Mouse (Mus musculus): ENCODE measurements at regions not wholly inside any gene's neighbourhood (a gene's known extent, or its start where the extent isn't known, plus 50 kb on each side); places are given as distances from the start of the nearest gene placed in this dataset.

DNA sequence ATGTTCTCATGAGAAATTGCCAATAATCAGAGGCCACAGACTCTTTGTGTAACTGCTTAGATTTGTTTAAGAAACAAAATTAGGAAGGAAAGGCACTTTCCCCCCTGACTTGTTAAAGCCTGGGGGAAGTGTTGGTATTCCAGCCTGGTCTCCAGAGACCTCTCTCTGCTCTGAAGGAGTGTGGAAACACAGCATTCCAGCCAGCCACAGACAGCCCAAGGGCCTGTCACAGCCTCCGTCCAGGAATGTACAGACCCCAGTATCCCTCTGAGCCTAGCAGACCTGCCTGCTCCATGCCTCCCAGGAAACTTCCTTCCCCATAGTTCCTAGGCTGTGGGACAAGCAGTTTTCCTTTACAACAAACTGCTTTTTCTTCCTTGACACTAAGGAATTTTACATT, 128.0 kb downstream of the Rybp start:
- Histone ChIP-seq H3K27ac (ENCODE audit: low read length) (0 out of 2 replicates have a peak overlapping the region, but pooled peaks have one; percentile 23), H3K4me1 (replicated peaks; ENCODE audit: control insufficient read depth, insufficient read depth, low read length) (peaks cover 36% of the 10 kb centered on the region), H3K9me3 (ENCODE audit: control insufficient read depth, low read length) (no peaks in the 10 kb centered on the region), H3K36me3 (ENCODE audit: control insufficient read depth, insufficient read depth, low read length) (no peaks in the 10 kb centered on the region), H3K27me3 (ENCODE audit: control insufficient read depth, insufficient read depth, low read depth, low read length) (no peaks in the 10 kb centered on the region; the same call in 1 of the 2 replicates), H3K9ac (ENCODE audit: low read length) (no peak overlapping the region), H3K4me3 (ENCODE audit: low read length) (no peak overlapping the region), H3K4me2 (ENCODE audit: low read depth, low read length) (no peak overlapping the region)
- no peak for ATAC-seq (ENCODE audit: low read depth)
- WGBS, result 25% methylated on average over 1 of the region's 1 CpGs

DNA sequence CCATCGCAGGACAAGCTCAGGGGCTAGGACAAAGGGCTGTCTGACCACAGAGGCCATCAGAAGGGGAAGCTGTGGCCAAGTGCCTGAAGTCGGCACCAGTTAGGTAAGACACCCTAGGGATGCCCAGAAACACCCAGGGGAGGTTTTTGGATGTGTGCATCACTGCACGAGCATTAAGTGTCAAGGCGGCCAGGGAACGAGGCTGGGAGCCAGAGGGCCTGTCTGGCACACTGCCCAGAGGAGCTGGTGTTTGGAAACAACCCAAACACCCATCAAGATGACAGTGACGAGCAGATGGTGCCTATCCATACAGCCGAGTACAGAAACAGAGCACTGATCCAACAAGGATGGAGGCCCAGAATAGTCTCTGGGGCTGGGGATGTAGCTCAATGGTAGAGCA, 130.0 kb downstream of the Rybp start:
- Histone ChIP-seq H3K27me3 (ENCODE audit: control insufficient read depth, insufficient read depth, low read depth, low read length) (no peaks in the 10 kb centered on the region), H3K4me2 (ENCODE audit: low read depth, low read length) (no peak overlapping the region), H3K9ac (ENCODE audit: low read length) (no peak overlapping the region), H3K4me3 (ENCODE audit: low read length) (no peak overlapping the region), H3K9me3 (ENCODE audit: control insufficient read depth, low read length) (no peaks in the 10 kb centered on the region), H3K27ac (ENCODE audit: low read length) (no peak overlapping the region), H3K4me1 (replicated peaks; ENCODE audit: control insufficient read depth, insufficient read depth, low read length) (peaks cover 22% of the 10 kb centered on the region), H3K36me3 (ENCODE audit: control insufficient read depth, insufficient read depth, low read length) (no peaks in the 10 kb centered on the region)
- ATAC-seq (ENCODE audit: low read depth), result peak; percentile 72
- WGBS, result 28% methylated on average over 7 of the region's 7 CpGs

DNA sequence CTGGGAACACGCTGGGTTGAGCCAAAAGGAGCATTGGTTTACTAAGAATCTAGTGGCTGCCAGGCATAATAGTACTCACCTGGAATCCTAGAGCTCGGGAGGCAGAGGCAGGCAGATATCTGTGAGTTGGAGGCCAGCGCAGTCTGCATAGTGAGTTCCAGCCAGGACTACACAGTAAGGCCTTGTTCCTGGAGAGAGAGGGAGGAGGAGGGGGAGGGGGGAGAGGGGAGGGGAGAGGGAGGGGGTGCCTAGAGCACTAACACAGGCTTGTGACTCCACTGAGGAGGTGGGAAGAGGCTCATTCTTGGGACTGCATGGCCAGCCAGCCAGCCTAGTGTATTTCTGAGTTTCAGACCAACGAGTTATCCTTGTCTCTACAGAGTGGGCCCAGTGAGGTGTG, 131.1 kb downstream of the Rybp start:
- Histone ChIP-seq H3K4me3 (ENCODE audit: low read length) (no peak overlapping the region), H3K36me3 (ENCODE audit: control insufficient read depth, insufficient read depth, low read length) (no peaks in the 10 kb centered on the region), H3K4me1 (replicated peaks; ENCODE audit: control insufficient read depth, insufficient read depth, low read length) (peaks cover 22% of the 10 kb centered on the region), H3K9ac (ENCODE audit: low read length) (no peak overlapping the region), H3K4me2 (ENCODE audit: low read depth, low read length) (no peak overlapping the region), H3K27me3 (ENCODE audit: control insufficient read depth, insufficient read depth, low read depth, low read length) (no peaks in the 10 kb centered on the region), H3K9me3 (ENCODE audit: control insufficient read depth, low read length) (no peaks in the 10 kb centered on the region), H3K27ac (ENCODE audit: low read length) (peak overlapping the region; percentile 10; the same call in 1 of the 2 replicates)
- WGBS, result 68% methylated on average over 4 of the region's 4 CpGs
- no peak; the same call in 1 of the 2 replicates for ATAC-seq (ENCODE audit: low read depth)

DNA sequence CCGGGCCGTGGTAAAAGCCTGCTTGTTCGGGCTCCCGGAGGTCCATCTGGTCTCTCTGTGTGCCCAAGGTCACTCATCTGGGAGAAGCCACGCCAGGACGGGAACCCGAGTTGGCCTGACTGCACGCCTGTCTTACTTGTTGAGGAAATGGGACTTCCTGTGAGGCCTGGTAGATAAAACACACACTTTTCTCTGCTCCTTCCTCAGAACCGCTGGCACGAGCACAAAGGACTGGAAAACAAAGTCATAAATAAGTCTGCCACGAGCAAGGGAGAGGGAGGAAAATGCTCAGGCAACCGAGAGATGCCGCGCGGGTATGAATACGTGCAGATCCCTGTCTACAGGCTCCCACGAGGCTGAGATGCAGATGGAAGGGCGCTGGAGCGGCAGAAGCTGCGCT, 131.6 kb downstream of the Rybp start:
- 31% methylated on average over 20 of the region's 20 CpGs for WGBS
- H3K4me3 ChIP-seq (ENCODE audit: low read length), result no peak overlapping the region
- peaks cover 22% of the 10 kb centered on the region for H3K4me1 ChIP-seq (replicated peaks; ENCODE audit: control insufficient read depth, insufficient read depth, low read length)
- H3K27ac ChIP-seq (ENCODE audit: low read length), result peak overlapping the region; percentile 70; the same call in 1 of the 2 replicates
- H3K27me3 ChIP-seq (ENCODE audit: control insufficient read depth, insufficient read depth, low read depth, low read length), result no peaks in the 10 kb centered on the region
- H3K36me3 ChIP-seq (ENCODE audit: control insufficient read depth, insufficient read depth, low read length), result no peaks in the 10 kb centered on the region
- peak; percentile 73 for ATAC-seq (ENCODE audit: low read depth)
- no peak overlapping the region for H3K9ac ChIP-seq (ENCODE audit: low read length)
- no peaks in the 10 kb centered on the region for H3K9me3 ChIP-seq (ENCODE audit: control insufficient read depth, low read length)
- no peak overlapping the region for H3K4me2 ChIP-seq (ENCODE audit: low read depth, low read length)

DNA sequence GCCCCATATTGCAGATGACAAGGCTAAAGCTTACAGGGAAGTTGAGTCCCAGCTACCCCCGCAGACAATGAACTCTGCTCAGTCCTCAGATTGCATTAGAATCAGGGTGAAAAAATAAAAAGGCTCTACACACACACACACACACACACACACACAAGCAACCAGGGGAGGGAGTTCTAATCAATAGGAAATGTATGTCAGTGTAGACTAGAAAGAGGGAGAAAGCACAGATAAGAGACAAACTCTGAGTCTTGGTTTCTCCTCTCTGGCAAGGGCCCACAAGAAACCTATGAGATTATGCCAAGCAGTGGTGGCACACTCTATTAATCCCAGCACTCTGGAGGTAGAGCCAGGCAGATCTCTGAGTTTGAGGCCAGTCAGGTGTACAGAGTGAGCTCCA, 135.8 kb downstream of the Rybp start:
- Histone ChIP-seq H3K36me3 (ENCODE audit: control insufficient read depth, insufficient read depth, low read length) (no peaks in the 10 kb centered on the region), H3K4me1 (replicated peaks; ENCODE audit: control insufficient read depth, insufficient read depth, low read length) (peaks cover 12% of the 10 kb centered on the region), H3K9me3 (ENCODE audit: control insufficient read depth, low read length) (no peaks in the 10 kb centered on the region), H3K9ac (ENCODE audit: low read length) (no peak overlapping the region), H3K27me3 (ENCODE audit: control insufficient read depth, insufficient read depth, low read depth, low read length) (no peaks in the 10 kb centered on the region), H3K27ac (ENCODE audit: low read length) (no peak overlapping the region), H3K4me3 (ENCODE audit: low read length) (no peak overlapping the region), H3K4me2 (ENCODE audit: low read depth, low read length) (no peak overlapping the region)
- ATAC-seq (ENCODE audit: low read depth), result no peak
- 81% methylated on average over 1 of the region's 1 CpGs for WGBS

DNA sequence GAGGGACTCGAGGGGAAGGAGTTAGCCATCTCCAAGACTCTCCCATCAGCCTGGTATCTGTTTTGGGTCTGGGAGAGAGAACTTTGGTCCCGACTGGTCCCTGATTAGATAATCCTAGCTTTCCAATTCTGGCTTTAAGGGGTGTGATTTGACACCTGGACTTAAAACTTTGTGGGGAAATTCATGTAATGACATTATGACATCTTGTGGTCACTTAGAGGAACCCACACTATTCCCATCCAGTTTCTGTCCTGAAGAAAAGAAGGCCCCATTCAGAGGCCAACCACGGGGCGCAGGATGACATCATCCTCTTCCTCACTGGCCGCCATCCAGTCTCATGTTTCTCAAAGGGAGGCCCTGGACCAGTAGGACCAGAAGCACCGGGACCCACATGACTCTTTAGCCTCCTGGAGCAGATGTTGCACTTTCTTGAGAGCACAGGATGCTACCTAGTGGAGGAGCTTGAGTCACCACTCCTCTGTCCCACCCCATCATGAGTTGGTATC, 136.5 kb downstream of the Rybp start:
- no peak overlapping the region for H3K9ac ChIP-seq (ENCODE audit: low read length)
- WGBS, result 45% methylated on average over 6 of the region's 6 CpGs
- H3K4me3 ChIP-seq (ENCODE audit: low read length), result no peak overlapping the region
- H3K9me3 ChIP-seq (ENCODE audit: control insufficient read depth, low read length), result no peaks in the 10 kb centered on the region
- no peak overlapping the region for H3K4me2 ChIP-seq (ENCODE audit: low read depth, low read length)
- no peak for ATAC-seq (ENCODE audit: low read depth)
- H3K4me1 ChIP-seq (replicated peaks; ENCODE audit: control insufficient read depth, insufficient read depth, low read length), result peaks cover 14% of the 10 kb centered on the region
- no peaks in the 10 kb centered on the region for H3K27me3 ChIP-seq (ENCODE audit: control insufficient read depth, insufficient read depth, low read depth, low read length)
- no peak overlapping the region for H3K27ac ChIP-seq (ENCODE audit: low read length)
- H3K36me3 ChIP-seq (ENCODE audit: control insufficient read depth, insufficient read depth, low read length), result no peaks in the 10 kb centered on the region

DNA sequence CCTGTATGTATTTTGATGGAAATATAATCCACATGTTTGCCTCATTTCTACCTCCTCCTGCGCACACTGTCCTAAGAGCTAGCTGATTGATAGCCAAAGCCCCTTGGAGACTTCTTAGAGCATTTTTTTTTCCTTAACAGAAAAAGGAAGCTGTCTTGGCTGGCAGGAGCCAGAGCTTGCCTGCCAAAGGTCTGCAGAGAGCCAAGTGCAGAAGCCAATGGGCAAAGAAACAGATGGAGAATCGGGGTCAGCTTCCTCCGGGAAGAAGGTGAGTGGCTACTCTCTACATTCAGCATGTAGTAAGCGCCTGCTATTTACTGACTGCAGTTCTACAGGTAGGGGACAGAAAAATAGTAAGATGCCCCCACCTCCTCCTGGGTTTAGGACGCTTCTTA, 137.8 kb downstream of the Rybp start:
- Histone ChIP-seq H3K9me3 (ENCODE audit: control insufficient read depth, low read length) (no peaks in the 10 kb centered on the region), H3K27ac (ENCODE audit: low read length) (no peak overlapping the region), H3K9ac (ENCODE audit: low read length) (no peak overlapping the region), H3K4me2 (ENCODE audit: low read depth, low read length) (no peak overlapping the region), H3K36me3 (ENCODE audit: control insufficient read depth, insufficient read depth, low read length) (no peaks in the 10 kb centered on the region), H3K27me3 (ENCODE audit: control insufficient read depth, insufficient read depth, low read depth, low read length) (no peaks in the 10 kb centered on the region), H3K4me1 (replicated peaks; ENCODE audit: control insufficient read depth, insufficient read depth, low read length) (peaks cover 14% of the 10 kb centered on the region), H3K4me3 (ENCODE audit: low read length) (no peak overlapping the region)
- WGBS, result 69% methylated on average over 5 of the region's 5 CpGs
- no peak for ATAC-seq (ENCODE audit: low read depth)

DNA sequence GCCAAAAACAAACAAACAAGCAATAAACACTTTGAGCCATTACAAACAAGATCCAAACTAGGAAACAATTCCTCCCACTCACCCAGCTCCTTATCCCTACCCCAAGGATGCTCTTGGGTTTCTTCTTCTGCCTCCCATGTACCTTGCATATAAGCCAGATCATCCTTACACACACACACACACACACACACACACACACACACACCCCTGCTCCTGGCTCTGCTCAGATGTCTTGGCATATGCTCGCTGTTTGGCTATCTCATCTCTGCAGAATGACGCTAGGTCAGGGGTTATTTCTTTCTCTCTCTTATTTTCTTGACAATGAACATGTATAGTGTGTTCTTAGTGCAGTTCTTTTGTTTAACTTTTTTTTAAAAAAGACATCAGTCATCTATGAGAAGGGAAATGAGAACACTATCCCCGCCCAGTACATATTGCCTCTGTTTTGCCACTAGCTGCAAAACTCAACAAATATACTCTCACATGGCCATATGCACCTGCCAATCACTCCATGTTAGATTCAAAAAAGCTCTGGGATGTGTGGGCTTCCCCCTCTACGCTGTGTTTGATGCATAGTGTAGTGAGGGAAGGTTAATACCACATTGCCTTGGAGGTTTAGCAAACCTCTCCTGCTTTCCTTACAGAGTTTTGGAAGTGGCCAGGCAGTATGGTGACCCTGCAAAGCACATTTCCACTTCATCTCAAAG, 138.4 kb downstream of the Rybp start:
- H3K4me1 ChIP-seq (replicated peaks; ENCODE audit: control insufficient read depth, insufficient read depth, low read length), result peaks cover 19% of the 10 kb centered on the region
- H3K36me3 ChIP-seq (ENCODE audit: control insufficient read depth, insufficient read depth, low read length), result no peaks in the 10 kb centered on the region
- no peaks in the 10 kb centered on the region for H3K27me3 ChIP-seq (ENCODE audit: control insufficient read depth, insufficient read depth, low read depth, low read length)
- WGBS, result 66% methylated on average over 4 of the region's 4 CpGs
- no peak overlapping the region for H3K9ac ChIP-seq (ENCODE audit: low read length)
- H3K27ac ChIP-seq (ENCODE audit: low read length), result no peak overlapping the region
- H3K4me2 ChIP-seq (ENCODE audit: low read depth, low read length), result no peak overlapping the region
- no peak overlapping the region for H3K4me3 ChIP-seq (ENCODE audit: low read length)
- H3K9me3 ChIP-seq (ENCODE audit: control insufficient read depth, low read length), result no peaks in the 10 kb centered on the region
- 0 out of 2 replicates have a peak, but pooled peaks have one; percentile 5 for ATAC-seq (ENCODE audit: low read depth)

DNA sequence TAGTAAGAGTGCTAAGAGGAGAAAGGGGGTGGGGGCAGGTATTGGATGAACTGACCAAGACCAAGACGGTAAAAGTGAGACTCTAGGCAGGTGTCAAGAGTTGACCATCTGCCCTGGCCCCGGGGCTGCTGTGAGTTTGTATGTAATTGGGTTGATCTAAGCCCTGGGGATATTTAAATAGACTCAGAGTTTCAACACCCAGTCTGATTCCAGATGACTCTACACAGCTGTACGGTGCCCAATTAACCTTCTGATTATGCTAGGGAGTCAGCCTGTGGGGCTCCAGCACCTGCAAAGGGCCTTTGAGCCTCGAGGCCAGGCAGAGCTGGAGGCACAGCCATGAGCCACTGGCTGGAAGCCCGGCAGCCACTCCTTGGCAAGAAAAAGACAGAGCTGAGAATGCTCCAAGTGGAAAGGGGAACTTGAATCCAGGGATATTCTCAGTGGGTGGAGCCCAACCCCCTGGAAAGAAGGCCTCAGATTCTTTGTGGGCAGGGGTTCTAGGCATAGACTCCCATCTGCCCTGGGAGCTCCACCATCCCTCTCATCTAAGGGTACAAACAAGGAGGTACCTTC, 140.8 kb downstream of the Rybp start:
- H3K36me3 ChIP-seq (ENCODE audit: control insufficient read depth, insufficient read depth, low read length), result no peaks in the 10 kb centered on the region
- 0 out of 2 replicates have a peak, but pooled peaks have one; percentile 34 for ATAC-seq (ENCODE audit: low read depth)
- no peak overlapping the region for H3K27ac ChIP-seq (ENCODE audit: low read length)
- H3K4me2 ChIP-seq (ENCODE audit: low read depth, low read length), result no peak overlapping the region
- H3K4me1 ChIP-seq (replicated peaks; ENCODE audit: control insufficient read depth, insufficient read depth, low read length), result peaks cover 25% of the 10 kb centered on the region
- WGBS, result 43% methylated on average over 5 of the region's 5 CpGs
- H3K9me3 ChIP-seq (ENCODE audit: control insufficient read depth, low read length), result no peaks in the 10 kb centered on the region
- no peak overlapping the region for H3K4me3 ChIP-seq (ENCODE audit: low read length)
- H3K9ac ChIP-seq (ENCODE audit: low read length), result no peak overlapping the region
- H3K27me3 ChIP-seq (ENCODE audit: control insufficient read depth, insufficient read depth, low read depth, low read length), result no peaks in the 10 kb centered on the region

Data from lung, embryonic 16.5 days (tissue).